Mouse (Mus musculus): ENCODE results near the gene Noto. TPM values are rescaled to one million over a fixed set of nuclear protein-coding genes. Genes with fewer than 3 reads are reported as not detected.

Noto gene
- polyA plus RNA-seq, 1 experiment from 2014 or later: not detected

- Histone ChIP-seq H3K27ac (ENCODE audit: low read depth, low read length) (no peak overlapping the region), H3K4me1 (ENCODE audit: control insufficient read depth, insufficient read depth, low read length) (peaks cover 8% of the 10 kb centered on the region; the same call in 1 of the 2 replicates), H3K4me2 (replicated peaks; ENCODE audit: low read depth, low read length) (no peak overlapping the region), H3K9me3 (ENCODE audit: control insufficient read depth, low read length) (no peaks in the 10 kb centered on the region), H3K9ac (ENCODE audit: low read depth, low read length) (no peak overlapping the region), H3K4me3 (ENCODE audit: low read length) (no peak overlapping the region), H3K27me3 (ENCODE audit: control insufficient read depth, insufficient read depth, low read length) (no peaks in the 10 kb centered on the region), H3K36me3 (ENCODE audit: control insufficient read depth, insufficient read depth, low read length) (no peaks in the 10 kb centered on the region)
- 87% methylated on average over 10 of the region's 10 CpGs for WGBS
- ATAC-seq (ENCODE audit: low FRiP score, low TSS enrichment): no peak
Observed at GRCm38 (mm10) chr6:85381648-85382020, 42.1 kb upstream of the Noto start.

- ATAC-seq (ENCODE audit: low FRiP score, low TSS enrichment): no peak
- no peak overlapping the region for H3K4me3 ChIP-seq (ENCODE audit: low read length)
- WGBS: 73% methylated on average over 2 of the region's 2 CpGs
- H3K9me3 ChIP-seq (ENCODE audit: control insufficient read depth, low read length): no peaks in the 10 kb centered on the region
- no peaks in the 10 kb centered on the region for H3K27me3 ChIP-seq (ENCODE audit: control insufficient read depth, insufficient read depth, low read length)
- no peak overlapping the region for H3K27ac ChIP-seq (ENCODE audit: low read depth, low read length)
- H3K4me1 ChIP-seq (ENCODE audit: control insufficient read depth, insufficient read depth, low read length): peaks cover 8% of the 10 kb centered on the region; the same call in 1 of the 2 replicates
- H3K4me2 ChIP-seq (replicated peaks; ENCODE audit: low read depth, low read length): no peak overlapping the region
- H3K36me3 ChIP-seq (ENCODE audit: control insufficient read depth, insufficient read depth, low read length): no peaks in the 10 kb centered on the region
- no peak overlapping the region for H3K9ac ChIP-seq (ENCODE audit: low read depth, low read length)
Observed at GRCm38 (mm10) chr6:85382791-85383190, 40.9 kb upstream of the Noto start.

DNA sequence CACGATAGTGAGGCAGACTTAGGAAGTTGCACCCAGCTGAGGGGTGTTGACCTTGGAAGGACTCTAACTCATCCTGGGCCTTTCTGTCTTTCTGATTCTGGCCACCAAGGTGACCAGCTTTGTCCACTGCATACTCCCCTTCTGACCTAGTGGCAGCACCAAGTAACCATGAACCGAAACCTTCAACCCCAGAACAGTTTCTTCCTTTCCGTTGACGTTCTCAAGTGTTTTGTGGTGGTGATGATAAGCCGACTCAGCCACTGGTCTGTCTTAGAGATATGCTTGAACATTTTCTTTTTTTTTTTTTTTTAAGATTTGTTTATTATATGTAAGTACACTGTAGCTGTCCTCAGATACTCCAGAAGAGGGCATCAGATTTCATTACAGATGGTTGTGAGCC lies 35.1 kb upstream of the Noto start:
- Histone ChIP-seq H3K27ac (ENCODE audit: low read depth, low read length) (no peak overlapping the region), H3K4me2 (replicated peaks; ENCODE audit: low read depth, low read length) (no peak overlapping the region), H3K27me3 (ENCODE audit: control insufficient read depth, insufficient read depth, low read length) (no peaks in the 10 kb centered on the region), H3K9me3 (ENCODE audit: control insufficient read depth, low read length) (no peaks in the 10 kb centered on the region), H3K4me3 (ENCODE audit: low read length) (no peak overlapping the region), H3K36me3 (ENCODE audit: control insufficient read depth, insufficient read depth, low read length) (no peaks in the 10 kb centered on the region), H3K9ac (ENCODE audit: low read depth, low read length) (no peak overlapping the region), H3K4me1 (ENCODE audit: control insufficient read depth, insufficient read depth, low read length) (no peaks in the 10 kb centered on the region)
- ATAC-seq (ENCODE audit: low FRiP score, low TSS enrichment): no peak
- WGBS: 82% methylated on average over 5 of the region's 5 CpGs

GRCm38 (mm10) chr6:85391803-85392202 lies 31.9 kb upstream of the Noto start:
- Histone ChIP-seq H3K4me1 (ENCODE audit: control insufficient read depth, insufficient read depth, low read length) (no peaks in the 10 kb centered on the region), H3K27me3 (ENCODE audit: control insufficient read depth, insufficient read depth, low read length) (no peaks in the 10 kb centered on the region), H3K4me3 (ENCODE audit: low read length) (no peak overlapping the region), H3K9ac (ENCODE audit: low read depth, low read length) (no peak overlapping the region), H3K4me2 (replicated peaks; ENCODE audit: low read depth, low read length) (no peak overlapping the region), H3K36me3 (ENCODE audit: control insufficient read depth, insufficient read depth, low read length) (no peaks in the 10 kb centered on the region), H3K27ac (ENCODE audit: low read depth, low read length) (no peak overlapping the region), H3K9me3 (ENCODE audit: control insufficient read depth, low read length) (no peaks in the 10 kb centered on the region)
- ATAC-seq (ENCODE audit: low FRiP score, low TSS enrichment): no peak
- WGBS: 27% methylated on average over 5 of the region's 7 CpGs

DNA sequence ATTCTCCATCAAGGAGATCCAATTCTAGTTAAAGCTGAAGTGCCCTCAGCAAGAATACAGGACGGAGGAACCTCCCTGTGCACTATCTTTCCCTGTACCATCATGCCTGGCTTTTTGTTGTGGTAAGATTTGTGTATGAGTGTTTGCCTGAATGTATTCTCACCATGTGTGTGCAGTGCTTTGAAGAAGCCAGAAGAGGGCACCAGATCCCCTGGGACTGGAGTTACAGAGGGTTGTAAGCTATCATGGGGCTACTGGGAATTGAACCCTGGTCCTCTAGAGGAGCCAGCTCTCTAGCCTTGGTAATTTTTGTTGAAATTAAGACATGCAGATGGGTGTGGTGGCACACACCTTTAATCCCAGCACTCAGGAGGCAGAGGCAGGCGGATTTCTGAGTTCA lies 28.3 kb upstream of the Noto start:
- WGBS: 90% methylated on average over 2 of the region's 2 CpGs
- ATAC-seq (ENCODE audit: low FRiP score, low TSS enrichment): no peak
- Histone ChIP-seq H3K9ac (ENCODE audit: low read depth, low read length) (no peak overlapping the region), H3K4me3 (ENCODE audit: low read length) (no peak overlapping the region), H3K4me1 (ENCODE audit: control insufficient read depth, insufficient read depth, low read length) (no peaks in the 10 kb centered on the region), H3K36me3 (ENCODE audit: control insufficient read depth, insufficient read depth, low read length) (no peaks in the 10 kb centered on the region), H3K27ac (ENCODE audit: low read depth, low read length) (no peak overlapping the region), H3K27me3 (ENCODE audit: control insufficient read depth, insufficient read depth, low read length) (no peaks in the 10 kb centered on the region), H3K9me3 (ENCODE audit: control insufficient read depth, low read length) (no peaks in the 10 kb centered on the region), H3K4me2 (replicated peaks; ENCODE audit: low read depth, low read length) (no peak overlapping the region)

DNA sequence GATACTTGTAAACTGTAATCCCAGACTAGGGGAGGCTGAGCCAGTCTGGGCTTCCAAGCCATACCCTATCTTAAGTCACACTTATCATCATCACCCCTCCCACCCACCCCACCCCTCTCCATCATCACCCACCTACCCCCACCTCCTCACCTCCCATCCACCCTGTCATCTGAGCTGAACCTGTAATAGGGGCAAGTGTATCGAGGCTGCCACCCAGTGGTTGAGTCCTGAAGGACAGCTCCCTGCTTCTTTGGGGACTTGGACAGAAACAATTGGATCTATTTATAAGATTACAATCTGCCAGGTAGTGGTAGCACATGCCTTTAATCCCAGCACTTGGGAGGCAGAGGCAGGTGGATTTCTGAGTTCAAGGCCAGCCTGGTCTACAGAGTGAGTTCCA lies 26.5 kb upstream of the Noto start:
- no peak overlapping the region for H3K4me3 ChIP-seq (ENCODE audit: low read length)
- H3K4me2 ChIP-seq (replicated peaks; ENCODE audit: low read depth, low read length): no peak overlapping the region
- no peaks in the 10 kb centered on the region for H3K4me1 ChIP-seq (ENCODE audit: control insufficient read depth, insufficient read depth, low read length)
- H3K27ac ChIP-seq (ENCODE audit: low read depth, low read length): no peak overlapping the region
- H3K9me3 ChIP-seq (ENCODE audit: control insufficient read depth, low read length): no peaks in the 10 kb centered on the region
- WGBS: 29% methylated on average over 1 of the region's 1 CpGs
- ATAC-seq (ENCODE audit: low FRiP score, low TSS enrichment): no peak
- no peaks in the 10 kb centered on the region for H3K36me3 ChIP-seq (ENCODE audit: control insufficient read depth, insufficient read depth, low read length)
- no peaks in the 10 kb centered on the region for H3K27me3 ChIP-seq (ENCODE audit: control insufficient read depth, insufficient read depth, low read length)
- no peak overlapping the region for H3K9ac ChIP-seq (ENCODE audit: low read depth, low read length)

DNA sequence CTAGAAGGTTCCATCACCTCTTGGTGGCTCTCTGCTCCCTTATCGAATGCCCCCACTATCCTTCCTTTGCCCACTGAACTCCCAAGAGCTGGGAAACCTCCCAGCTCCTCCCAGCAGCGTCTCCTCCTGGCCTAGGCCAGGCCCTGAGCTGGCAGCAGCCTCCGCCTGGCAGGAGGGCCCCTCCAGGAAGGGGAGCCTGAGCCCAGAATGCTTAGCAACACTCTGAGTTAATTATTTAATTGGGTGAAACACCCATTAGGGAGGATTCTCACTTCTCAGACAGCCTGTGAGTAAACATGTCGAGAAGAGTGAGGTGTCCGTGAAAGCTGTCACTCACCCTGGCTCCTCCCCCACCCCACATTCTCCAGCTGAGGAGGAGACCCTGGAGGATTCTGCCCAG lies 24.0 kb upstream of the Noto start:
- WGBS: 19% methylated on average over 5 of the region's 5 CpGs
- ATAC-seq (ENCODE audit: low FRiP score, low TSS enrichment): peak; percentile 37; the same call in 1 of the 2 replicates
- Histone ChIP-seq H3K36me3 (ENCODE audit: control insufficient read depth, insufficient read depth, low read length) (no peaks in the 10 kb centered on the region), H3K4me1 (ENCODE audit: control insufficient read depth, insufficient read depth, low read length) (no peaks in the 10 kb centered on the region), H3K27me3 (ENCODE audit: control insufficient read depth, insufficient read depth, low read length) (no peaks in the 10 kb centered on the region), H3K9me3 (ENCODE audit: control insufficient read depth, low read length) (no peaks in the 10 kb centered on the region), H3K4me2 (replicated peaks; ENCODE audit: low read depth, low read length) (no peak overlapping the region), H3K4me3 (ENCODE audit: low read length) (no peak overlapping the region), H3K27ac (ENCODE audit: low read depth, low read length) (no peak overlapping the region), H3K9ac (ENCODE audit: low read depth, low read length) (no peak overlapping the region)

DNA sequence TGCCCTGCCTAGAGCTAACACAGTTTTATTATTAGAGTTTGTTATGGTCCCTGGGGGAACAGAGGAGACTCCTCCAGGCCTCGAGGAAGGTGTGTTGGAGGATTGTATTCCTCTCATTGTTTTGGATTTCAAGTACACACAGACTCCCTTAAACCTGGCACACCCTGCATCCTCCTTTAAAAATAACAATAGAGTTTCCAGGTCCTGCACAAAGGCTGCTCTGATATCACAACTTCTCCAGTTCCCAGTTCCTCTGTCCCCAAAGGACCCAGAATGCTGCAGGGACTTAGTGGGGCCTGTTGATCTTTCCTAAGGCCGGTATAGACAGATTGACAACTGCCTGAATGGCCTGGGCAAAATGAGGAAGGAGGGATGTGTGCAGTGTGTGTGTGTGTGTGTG lies 21.1 kb upstream of the Noto start:
- H3K9me3 ChIP-seq (ENCODE audit: control insufficient read depth, low read length): no peaks in the 10 kb centered on the region
- no peak overlapping the region for H3K27ac ChIP-seq (ENCODE audit: low read depth, low read length)
- H3K9ac ChIP-seq (ENCODE audit: low read depth, low read length): no peak overlapping the region
- no peaks in the 10 kb centered on the region for H3K4me1 ChIP-seq (ENCODE audit: control insufficient read depth, insufficient read depth, low read length)
- ATAC-seq (ENCODE audit: low FRiP score, low TSS enrichment): no peak
- H3K36me3 ChIP-seq (ENCODE audit: control insufficient read depth, insufficient read depth, low read length): no peaks in the 10 kb centered on the region
- no peak overlapping the region for H3K4me3 ChIP-seq (ENCODE audit: low read length)
- H3K27me3 ChIP-seq (ENCODE audit: control insufficient read depth, insufficient read depth, low read length): peaks cover 4% of the 10 kb centered on the region
- 34% methylated on average over 2 of the region's 2 CpGs for WGBS
- H3K4me2 ChIP-seq (replicated peaks; ENCODE audit: low read depth, low read length): no peak overlapping the region

DNA sequence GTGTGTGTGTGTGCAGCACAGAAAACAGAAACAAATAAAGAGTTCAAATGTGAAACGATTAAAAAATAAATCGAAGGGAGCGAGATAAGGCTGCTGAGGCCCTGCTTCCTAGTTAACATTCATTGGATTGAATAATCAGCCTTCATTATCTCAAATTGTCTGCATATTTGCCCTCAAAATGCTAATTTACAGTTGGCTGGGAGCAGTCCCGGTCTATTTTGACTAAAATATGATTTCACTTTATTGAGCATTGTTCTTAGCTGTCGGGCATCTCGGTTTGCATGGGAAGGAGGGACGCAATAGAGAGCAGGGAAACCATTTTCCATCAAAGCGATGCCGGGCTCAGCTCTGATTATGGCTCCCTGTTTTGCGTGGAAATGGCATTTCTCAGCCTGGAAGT lies 20.6 kb upstream of the Noto start:
- Histone ChIP-seq H3K9ac (ENCODE audit: low read depth, low read length) (no peak overlapping the region), H3K36me3 (ENCODE audit: control insufficient read depth, insufficient read depth, low read length) (no peaks in the 10 kb centered on the region), H3K27ac (ENCODE audit: low read depth, low read length) (no peak overlapping the region), H3K4me3 (ENCODE audit: low read length) (no peak overlapping the region), H3K9me3 (ENCODE audit: control insufficient read depth, low read length) (no peaks in the 10 kb centered on the region), H3K27me3 (ENCODE audit: control insufficient read depth, insufficient read depth, low read length) (peaks cover 8% of the 10 kb centered on the region), H3K4me2 (replicated peaks; ENCODE audit: low read depth, low read length) (no peak overlapping the region), H3K4me1 (ENCODE audit: control insufficient read depth, insufficient read depth, low read length) (no peaks in the 10 kb centered on the region)
- ATAC-seq (ENCODE audit: low FRiP score, low TSS enrichment): no peak
- 77% methylated on average over 10 of the region's 10 CpGs for WGBS

DNA sequence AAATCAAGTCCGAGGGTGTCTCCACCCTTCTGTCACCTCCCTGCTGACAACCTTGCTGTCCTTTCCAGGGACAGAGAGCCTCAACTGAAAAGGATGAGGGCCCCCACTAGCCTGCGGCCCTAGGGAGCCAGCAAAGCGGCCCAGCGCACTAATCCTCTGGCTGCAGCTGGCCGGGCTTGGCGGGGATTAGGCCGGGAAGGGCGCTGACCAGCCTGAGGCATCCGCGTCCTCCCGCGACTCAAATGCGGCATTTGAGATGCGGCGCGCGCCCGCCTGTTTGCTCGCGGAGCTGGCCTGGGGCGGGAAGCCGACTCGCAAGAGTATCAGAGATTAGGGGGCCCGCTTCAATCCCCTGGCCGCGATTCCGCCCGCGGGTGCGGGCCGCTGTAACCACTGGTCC lies 14.7 kb upstream of the Noto start:
- no peaks in the 10 kb centered on the region for H3K4me1 ChIP-seq (ENCODE audit: control insufficient read depth, insufficient read depth, low read length)
- no peak for ATAC-seq (ENCODE audit: low FRiP score, low TSS enrichment)
- no peak overlapping the region for H3K27ac ChIP-seq (ENCODE audit: low read depth, low read length)
- H3K9ac ChIP-seq (ENCODE audit: low read depth, low read length): peak overlapping the region; percentile 23; the same call in 1 of the 2 replicates
- peaks cover 35% of the 10 kb centered on the region for H3K27me3 ChIP-seq (ENCODE audit: control insufficient read depth, insufficient read depth, low read length)
- H3K4me3 ChIP-seq (ENCODE audit: low read length): peak overlapping the region; percentile 24
- peak overlapping the region; percentile 24 for H3K4me2 ChIP-seq (replicated peaks; ENCODE audit: low read depth, low read length)
- H3K9me3 ChIP-seq (ENCODE audit: control insufficient read depth, low read length): no peaks in the 10 kb centered on the region
- under 1% methylated on average over 31 of the region's 31 CpGs for WGBS
- H3K36me3 ChIP-seq (ENCODE audit: control insufficient read depth, insufficient read depth, low read length): no peaks in the 10 kb centered on the region

Measured in kidney, embryonic 14.5 days (tissue).